Mouse (Mus musculus): ENCODE measurements around the gene Slc29a3. TPM values are rescaled to one million over a fixed set of nuclear protein-coding genes. Genes with fewer than 3 reads are reported as not detected.
"Not testable (repeated sequence)": the region's sequence is repeated elsewhere in the genome, so short reads cannot be mapped to it uniquely, and the experiment has no call there.

Slc29a3 gene
- polyA plus RNA-seq, 1 experiment from 2014 or later = 9.3 TPM

DNA sequence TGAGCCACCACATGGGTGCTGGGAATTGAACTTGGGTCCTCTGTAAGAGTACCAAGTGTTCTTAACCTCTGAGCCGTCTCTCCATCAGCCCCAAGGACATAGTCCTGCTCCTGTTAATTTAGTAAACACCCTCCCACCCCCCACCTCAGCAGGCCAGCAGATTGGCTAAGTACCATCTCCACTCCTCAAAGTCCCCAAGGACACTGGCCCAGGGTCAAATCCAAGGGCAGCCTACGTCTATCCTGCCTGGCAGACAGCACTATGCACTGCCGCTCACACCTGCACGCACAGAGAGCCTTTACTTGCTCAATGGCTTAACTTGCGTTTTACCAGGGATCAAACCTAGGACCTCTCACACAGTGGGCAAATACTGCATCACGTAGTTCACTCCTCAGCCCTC is 9.7 kb downstream of the Slc29a3 start:
- TF ChIP-seq CTCF (IDR thresholded peaks at IDR 0.05) (no peak), EP300 (IDR thresholded peaks at IDR 0.05) (no peak)
- Histone ChIP-seq H3K4me2 (replicated peaks; ENCODE audit: low read depth, low read length) (no peak overlapping the region), H3K9ac (replicated peaks; ENCODE audit: low read depth) (no peak overlapping the region), H3K36me3 (ENCODE audit: insufficient read depth, low read length) (no peaks in the 10 kb centered on the region), H3K4me3 (ENCODE audit: low read depth, low read length) (no peak overlapping the region), H3K9me3 (ENCODE audit: low read length) (no peaks in the 10 kb centered on the region), H3K27me3 (replicated peaks; ENCODE audit: insufficient read depth, low read length) (no peaks in the 10 kb centered on the region), H3K27ac (ENCODE audit: low read length) (no peak overlapping the region), H3K4me1 (ENCODE audit: insufficient read depth, low read depth, low read length) (no peaks in the 10 kb centered on the region)
- 82% methylated on average over 6 of the region's 6 CpGs for WGBS
- ATAC-seq (no peak), DNase-seq (ENCODE audit: low spot score) (no peak)

GRCm38 (mm10) chr10:60742296-60742695 is 10.3 kb downstream of the Slc29a3 start:
- H3K27me3 ChIP-seq (replicated peaks; ENCODE audit: insufficient read depth, low read length); H3K9me3 ChIP-seq (ENCODE audit: low read length); H3K4me3 ChIP-seq (ENCODE audit: low read depth, low read length); H3K4me1 ChIP-seq (ENCODE audit: insufficient read depth, low read depth, low read length); DNase-seq (ENCODE audit: low spot score); H3K27ac ChIP-seq (ENCODE audit: low read length); H3K36me3 ChIP-seq (ENCODE audit: insufficient read depth, low read length); H3K9ac ChIP-seq (replicated peaks; ENCODE audit: low read depth); ATAC-seq; H3K4me2 ChIP-seq (replicated peaks; ENCODE audit: low read depth, low read length): not testable (repeated sequence)
- WGBS = 68% methylated on average over 1 of the region's 1 CpGs

GRCm38 (mm10) chr10:60741435-60741834 is 11.2 kb downstream of the Slc29a3 start:
- no peak for DNase-seq (ENCODE audit: low spot score)
- Histone ChIP-seq H3K4me2 (replicated peaks; ENCODE audit: low read depth, low read length) (no peak overlapping the region), H3K4me3 (ENCODE audit: low read depth, low read length) (no peak overlapping the region), H3K27ac (ENCODE audit: low read length) (no peak overlapping the region), H3K4me1 (ENCODE audit: insufficient read depth, low read depth, low read length) (no peaks in the 10 kb centered on the region), H3K9me3 (ENCODE audit: low read length) (no peaks in the 10 kb centered on the region), H3K9ac (replicated peaks; ENCODE audit: low read depth) (no peak overlapping the region), H3K36me3 (ENCODE audit: insufficient read depth, low read length) (no peaks in the 10 kb centered on the region; the same call in 1 of the 2 replicates), H3K27me3 (replicated peaks; ENCODE audit: insufficient read depth, low read length) (no peaks in the 10 kb centered on the region)
- ATAC-seq = no peak; the same call in 1 of the 2 replicates
- TF ChIP-seq EP300 (IDR thresholded peaks at IDR 0.05) = no peak
- no peak for TF ChIP-seq CTCF (IDR thresholded peaks at IDR 0.05)
- WGBS = 79% methylated on average over 7 of the region's 7 CpGs

- Histone ChIP-seq H3K27me3 (replicated peaks; ENCODE audit: insufficient read depth, low read length) (no peaks in the 10 kb centered on the region), H3K4me3 (ENCODE audit: low read depth, low read length) (no peak overlapping the region), H3K36me3 (ENCODE audit: insufficient read depth, low read length) (no peaks in the 10 kb centered on the region; the same call in 1 of the 2 replicates), H3K4me1 (ENCODE audit: insufficient read depth, low read depth, low read length) (no peaks in the 10 kb centered on the region), H3K9ac (replicated peaks; ENCODE audit: low read depth) (no peak overlapping the region), H3K4me2 (replicated peaks; ENCODE audit: low read depth, low read length) (no peak overlapping the region), H3K27ac (ENCODE audit: low read length) (no peak overlapping the region), H3K9me3 (ENCODE audit: low read length) (no peaks in the 10 kb centered on the region)
- no peak for ATAC-seq
- TF ChIP-seq CTCF (IDR thresholded peaks at IDR 0.05) (no peak), EP300 (IDR thresholded peaks at IDR 0.05) (no peak)
- WGBS = 91% methylated on average over 4 of the region's 4 CpGs
- no peak for DNase-seq (ENCODE audit: low spot score)
Observed at GRCm38 (mm10) chr10:60739619-60740363, 12.8 kb downstream of the Slc29a3 start.

DNA sequence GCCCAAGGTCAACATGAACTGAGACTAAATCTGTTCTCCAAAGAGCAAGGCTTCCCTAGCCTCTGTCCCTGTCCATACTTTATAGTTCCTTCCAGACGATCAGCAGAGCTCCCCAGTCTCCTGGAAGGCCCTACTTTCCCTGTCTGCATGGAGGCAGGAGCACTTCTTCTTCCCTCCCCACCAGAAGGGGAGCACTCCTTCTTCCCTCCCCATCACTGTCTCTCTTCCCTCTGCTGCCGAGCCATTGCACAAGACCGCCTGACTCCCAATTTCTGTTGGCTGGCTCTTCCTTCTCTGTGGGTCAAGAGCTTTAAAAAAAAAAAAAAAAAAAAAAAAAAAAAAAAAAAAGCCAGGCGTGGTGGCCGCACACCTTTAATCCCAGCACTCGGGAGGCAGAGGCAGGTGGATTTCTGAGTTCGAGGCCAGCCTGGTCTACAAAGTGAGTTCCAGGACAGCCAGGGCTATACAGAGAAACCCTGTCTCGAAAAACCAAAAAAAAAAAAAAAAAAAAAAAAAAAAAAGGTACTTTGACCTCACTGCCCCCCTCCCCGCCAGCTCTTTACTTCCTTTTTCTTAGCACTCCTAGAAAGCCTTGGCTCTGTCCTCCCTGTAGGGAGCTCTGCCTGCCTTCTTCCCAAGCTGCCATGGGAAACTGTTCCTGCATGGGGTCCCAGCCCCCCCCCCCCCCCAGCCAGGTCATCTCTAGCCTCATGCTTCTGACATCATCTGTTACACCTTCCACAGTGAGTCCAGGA is 14.5 kb downstream of the Slc29a3 start:
- H3K4me2 ChIP-seq (replicated peaks; ENCODE audit: low read depth, low read length) = no peak overlapping the region
- ATAC-seq (no peak), DNase-seq (ENCODE audit: low spot score) (no peak)
- H3K9ac ChIP-seq (replicated peaks; ENCODE audit: low read depth) = no peak overlapping the region
- no peaks in the 10 kb centered on the region; the same call in 1 of the 2 replicates for H3K36me3 ChIP-seq (ENCODE audit: insufficient read depth, low read length)
- H3K4me3 ChIP-seq (ENCODE audit: low read depth, low read length) = no peak overlapping the region
- H3K27ac ChIP-seq (ENCODE audit: low read length) = no peak overlapping the region
- H3K27me3 ChIP-seq (replicated peaks; ENCODE audit: insufficient read depth, low read length) = no peaks in the 10 kb centered on the region
- TF ChIP-seq CTCF (IDR thresholded peaks at IDR 0.05) = no peak
- no peak for TF ChIP-seq EP300 (IDR thresholded peaks at IDR 0.05)
- H3K4me1 ChIP-seq (ENCODE audit: insufficient read depth, low read depth, low read length) = no peaks in the 10 kb centered on the region
- no peaks in the 10 kb centered on the region for H3K9me3 ChIP-seq (ENCODE audit: low read length)
- WGBS = 79% methylated on average over 8 of the region's 9 CpGs

DNA sequence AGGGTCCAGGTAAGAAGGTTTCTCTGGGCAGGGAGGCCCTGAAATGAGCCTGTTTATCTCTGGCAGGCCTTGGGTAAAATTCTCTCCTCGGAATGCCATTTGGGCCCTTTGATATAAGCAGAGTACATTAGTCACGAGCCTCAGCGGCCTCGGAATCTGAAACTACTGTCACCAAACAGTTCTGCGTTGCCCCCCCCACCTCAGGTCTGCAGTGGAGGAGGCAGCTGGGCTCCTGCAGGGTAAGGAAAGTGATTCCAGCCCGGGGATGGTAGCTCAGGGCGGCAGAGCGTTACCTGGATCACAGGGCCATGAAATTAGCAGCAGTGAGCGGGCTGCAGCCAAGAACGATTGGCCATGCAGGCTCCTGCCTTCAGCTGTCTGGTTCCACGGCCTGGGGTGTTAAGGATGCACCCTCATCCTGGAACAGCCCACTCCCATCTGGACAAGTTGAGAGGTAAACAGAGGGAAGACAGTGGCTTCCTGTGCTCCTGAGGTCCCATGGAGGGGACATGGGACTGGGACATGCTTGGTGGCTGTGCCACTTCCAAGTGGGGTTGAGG is 15.3 kb downstream of the Slc29a3 start:
- Histone ChIP-seq H3K4me2 (replicated peaks; ENCODE audit: low read depth, low read length) (no peak overlapping the region), H3K4me3 (ENCODE audit: low read depth, low read length) (no peak overlapping the region), H3K9ac (replicated peaks; ENCODE audit: low read depth) (no peak overlapping the region), H3K4me1 (ENCODE audit: insufficient read depth, low read depth, low read length) (no peaks in the 10 kb centered on the region), H3K9me3 (ENCODE audit: low read length) (no peaks in the 10 kb centered on the region), H3K27me3 (replicated peaks; ENCODE audit: insufficient read depth, low read length) (no peaks in the 10 kb centered on the region), H3K36me3 (ENCODE audit: insufficient read depth, low read length) (no peaks in the 10 kb centered on the region; the same call in 1 of the 2 replicates), H3K27ac (ENCODE audit: low read length) (no peak overlapping the region)
- no peak for TF ChIP-seq EP300 (IDR thresholded peaks at IDR 0.05)
- no peak for TF ChIP-seq CTCF (IDR thresholded peaks at IDR 0.05)
- WGBS = 75% methylated on average over 11 of the region's 11 CpGs
- no peak for DNase-seq (ENCODE audit: low spot score)
- no peak for ATAC-seq

Measured in lung, postnatal 0 days (tissue).